Mouse (Mus musculus): ENCODE data around the gene Herc4.

Herc4 gene

GRCm38 (mm10) chr10:63360502-63360901 is 116.9 kb downstream of the Herc4 start:
- DNase-seq: no peak

GRCm38 (mm10) chr10:63365918-63366455 is 122.4 kb downstream of the Herc4 start:
- DNase-seq: no peak

DNA sequence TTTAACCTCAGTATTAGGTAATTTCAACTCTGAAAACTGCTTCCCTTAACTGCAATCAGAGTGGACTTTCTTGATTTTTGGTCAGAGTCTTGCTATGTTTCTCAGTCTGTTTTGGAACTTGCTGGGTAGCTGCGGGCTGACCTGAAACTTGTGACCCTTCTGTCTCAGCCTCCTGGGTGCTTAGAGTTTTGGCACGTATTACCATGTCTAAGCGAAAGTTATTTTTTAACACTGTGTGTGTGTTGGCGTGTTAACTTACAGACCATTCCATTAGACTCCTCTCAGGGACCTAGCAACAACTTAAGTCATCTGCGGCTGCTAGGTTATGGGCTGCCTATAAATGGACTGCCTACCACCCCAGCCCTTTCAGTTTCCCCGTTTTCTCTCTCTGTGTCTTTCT is 123.8 kb downstream of the Herc4 start:
- no peak for DNase-seq

Data from cerebellum, postnatal 14 days (tissue).